Mouse (Mus musculus): ENCODE results near the gene Pigk.

Gene Pigk

DNA sequence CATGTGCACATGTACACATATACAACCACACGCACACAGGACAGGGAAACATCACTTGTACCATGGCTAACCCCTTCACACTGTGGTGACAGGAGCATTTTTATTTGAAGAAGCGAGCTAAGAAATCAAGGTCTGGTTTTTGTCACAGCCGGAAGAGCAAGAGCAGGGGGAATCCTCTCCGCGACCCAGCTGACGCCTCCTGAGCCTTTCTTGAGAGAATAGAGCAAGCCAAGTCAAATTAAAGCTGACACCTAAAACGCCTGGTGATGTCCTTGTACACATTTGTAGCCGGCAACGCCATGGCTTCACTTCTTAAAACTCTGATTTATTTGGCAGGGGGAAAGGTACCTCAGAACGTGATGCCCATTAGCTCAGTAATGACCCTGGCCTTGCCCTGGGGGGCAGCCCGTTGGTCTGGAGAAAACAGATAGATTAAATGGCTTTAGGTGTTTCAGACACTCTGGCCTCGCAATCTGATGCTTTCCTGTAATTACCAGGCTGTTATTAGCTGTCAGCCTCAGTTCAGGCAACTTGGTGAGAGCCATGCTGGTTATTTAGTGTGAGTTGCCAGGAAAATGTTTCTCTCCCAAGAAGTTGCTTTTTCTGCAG lies 141.2 kb downstream of the Pigk start:
- DNase-seq = no peak

DNA sequence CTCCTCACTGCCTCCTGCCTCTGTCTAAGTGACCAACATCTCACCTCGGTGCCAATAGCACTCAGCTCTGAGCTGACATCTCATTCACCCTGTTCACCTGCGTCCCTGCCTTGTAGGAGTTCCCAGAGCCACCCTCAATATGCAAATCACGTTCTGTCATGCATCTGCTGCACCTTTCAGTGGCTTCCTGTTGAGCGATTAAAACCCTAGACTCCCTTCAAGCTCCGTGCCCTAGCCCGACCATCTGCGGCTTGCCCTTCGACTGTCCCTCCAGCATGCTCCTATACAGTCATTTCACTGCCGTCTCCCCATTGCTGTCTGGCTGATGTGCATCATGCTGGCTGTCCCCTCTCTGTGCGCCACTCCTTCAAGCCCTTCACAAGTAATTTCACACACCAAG lies 142.2 kb downstream of the Pigk start:
- DNase-seq = no peak

GRCm38 (mm10) chr3:152861450-152861849 lies 147.6 kb downstream of the Pigk start:
- DNase-seq = no peak

DNA sequence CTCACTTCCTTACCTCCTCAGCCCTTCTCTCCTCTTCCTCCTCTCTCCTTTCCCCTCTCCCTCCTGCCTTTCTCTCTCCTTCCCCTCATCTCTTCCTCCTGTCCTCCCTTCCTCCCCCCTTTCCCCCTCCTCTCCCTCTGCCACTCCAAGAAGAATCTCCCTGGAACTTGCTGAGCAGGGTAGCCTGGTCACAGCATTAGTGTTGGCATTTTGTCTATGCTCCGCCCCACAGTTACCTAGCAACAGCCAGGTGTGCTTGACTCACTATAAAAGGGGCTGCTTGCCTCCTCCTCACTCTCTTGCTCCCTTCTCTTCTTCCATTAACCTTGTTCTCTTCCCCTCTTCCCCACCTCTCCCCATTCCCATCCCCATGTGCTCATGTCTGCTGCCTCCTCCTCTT lies 148.1 kb downstream of the Pigk start:
- no peak for DNase-seq

DNA sequence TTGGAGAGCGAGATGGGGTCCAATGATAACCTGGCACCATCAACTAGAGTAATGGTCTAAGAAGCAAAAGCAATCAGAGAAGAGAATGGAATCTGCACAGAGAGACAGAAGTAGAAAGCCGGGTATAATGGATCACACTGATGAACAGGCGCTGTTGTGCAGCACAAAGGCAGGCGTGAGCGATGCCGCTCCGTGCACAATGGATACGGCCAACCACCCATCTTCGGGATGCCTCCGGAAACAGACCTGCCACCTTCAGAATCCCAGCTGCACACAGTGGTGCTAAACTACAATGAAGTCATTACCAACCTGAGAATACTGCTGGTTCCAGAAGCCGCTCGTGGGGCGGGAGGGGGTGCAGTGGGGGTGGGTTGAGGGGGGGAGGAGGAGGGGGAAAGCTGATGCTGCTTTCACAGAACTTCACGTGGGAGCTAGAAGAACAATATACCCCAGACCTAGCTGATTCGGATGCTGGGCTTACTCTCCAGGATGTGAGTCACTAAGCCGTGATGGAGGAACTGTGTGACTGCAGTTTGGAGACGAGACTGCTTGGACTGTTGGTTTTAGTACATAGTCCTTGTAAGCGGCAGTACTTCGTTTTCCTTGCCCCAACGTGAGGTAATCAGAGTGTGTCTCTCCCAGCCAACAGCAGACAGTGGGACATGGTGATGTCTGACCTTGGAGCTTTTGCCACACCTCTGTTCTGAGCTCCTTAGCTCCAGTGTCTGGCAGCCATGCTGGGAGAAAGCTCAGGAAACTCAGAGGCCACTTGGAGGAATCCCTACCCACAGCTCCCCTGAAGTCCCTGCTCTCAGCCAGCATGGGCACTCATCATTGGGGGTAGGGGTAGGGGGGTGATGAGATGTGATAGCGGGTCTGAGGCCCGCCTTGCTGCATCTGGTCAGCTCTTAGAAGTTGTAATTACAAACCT lies 152.4 kb downstream of the Pigk start:
- DNase-seq = no peak

GRCm38 (mm10) chr3:152867654-152868525 lies 154.0 kb downstream of the Pigk start:
- no peak for DNase-seq

- no peak for DNase-seq
Measured at GRCm38 (mm10) chr3:152872054-152872453, 158.2 kb downstream of the Pigk start.

DNA sequence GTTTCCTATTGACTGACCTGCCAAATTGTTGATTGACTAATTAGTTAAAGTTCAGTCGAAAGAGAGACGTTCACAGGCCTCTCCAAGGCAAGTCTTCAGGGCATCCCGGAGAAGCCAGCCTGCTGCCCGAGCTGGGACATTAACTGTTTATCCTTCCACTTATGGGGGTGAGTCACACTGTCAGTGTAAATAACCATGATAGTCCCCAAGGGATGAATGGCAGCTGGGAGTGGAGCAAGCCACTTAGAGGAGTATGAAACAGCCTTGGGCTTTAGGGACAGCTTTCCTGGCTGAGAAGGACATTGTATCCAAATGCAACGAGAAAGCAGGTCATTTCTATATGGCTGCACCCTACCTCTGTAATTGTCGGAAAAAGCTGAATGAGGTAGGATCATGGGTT lies 158.7 kb downstream of the Pigk start:
- no peak for DNase-seq

GRCm38 (mm10) chr3:152874431-152875355 lies 160.8 kb downstream of the Pigk start:
- DNase-seq = no peak

DNA sequence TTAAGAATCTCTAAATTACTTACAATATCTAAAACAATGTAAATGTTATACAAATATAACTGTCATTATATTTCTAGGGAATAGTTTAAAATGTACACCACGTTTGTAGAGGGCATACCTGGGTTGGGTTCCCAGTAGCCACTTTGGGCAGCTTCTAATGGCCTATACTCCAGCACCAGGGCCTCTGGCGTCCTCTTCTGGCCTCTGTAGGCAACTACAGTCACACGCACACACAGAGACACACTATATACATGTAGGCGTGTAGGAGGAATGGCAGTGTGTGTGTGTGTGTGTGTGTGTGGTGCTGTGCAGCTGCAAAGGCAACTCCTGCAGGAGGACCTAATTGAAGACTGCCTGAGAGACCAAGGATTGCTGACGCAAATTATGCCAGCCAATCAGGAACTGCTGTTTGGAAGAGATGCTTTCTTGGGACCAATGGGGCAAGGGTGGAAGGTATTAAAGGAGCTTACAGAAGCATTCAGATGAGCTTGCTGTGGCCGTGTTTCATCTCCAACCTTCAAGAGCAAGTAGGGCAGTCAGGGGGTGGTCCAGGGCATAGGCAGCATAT lies 161.9 kb downstream of the Pigk start:
- DNase-seq = no peak

GRCm38 (mm10) chr3:152880121-152880835 lies 166.4 kb downstream of the Pigk start:
- DNase-seq = no peak

- no peak for DNase-seq
Measured at GRCm38 (mm10) chr3:152881706-152882105, 167.8 kb downstream of the Pigk start.

- no peak for DNase-seq
Measured at GRCm38 (mm10) chr3:152883556-152883955, 169.7 kb downstream of the Pigk start.

GRCm38 (mm10) chr3:152886749-152887148 lies 172.8 kb downstream of the Pigk start:
- DNase-seq = no peak

- no peak for DNase-seq
Measured at GRCm38 (mm10) chr3:152888116-152888515, 174.2 kb downstream of the Pigk start.

DNA sequence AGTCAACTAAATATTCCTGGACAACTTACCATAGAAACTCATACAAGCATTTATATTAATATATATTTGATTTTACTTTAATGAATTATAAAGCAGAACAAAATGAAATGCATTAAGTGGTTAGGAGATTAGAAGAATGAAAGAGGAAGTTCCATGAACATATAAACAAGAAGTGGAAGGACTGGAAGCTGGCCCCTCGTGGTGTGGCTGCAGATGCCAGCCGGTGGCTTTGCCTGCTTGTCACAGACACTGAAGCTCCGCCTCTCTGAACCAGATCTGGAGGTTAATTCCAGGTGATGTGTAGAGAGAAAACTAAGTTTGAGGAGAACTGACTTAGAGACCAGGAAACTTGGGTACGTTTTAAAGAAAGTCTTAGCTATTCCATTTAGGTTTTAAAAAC lies 181.0 kb downstream of the Pigk start:
- no peak for DNase-seq

GRCm38 (mm10) chr3:152896111-152896510 lies 182.2 kb downstream of the Pigk start:
- DNase-seq = no peak

GRCm38 (mm10) chr3:152897196-152897595 lies 183.3 kb downstream of the Pigk start:
- DNase-seq = no peak

DNA sequence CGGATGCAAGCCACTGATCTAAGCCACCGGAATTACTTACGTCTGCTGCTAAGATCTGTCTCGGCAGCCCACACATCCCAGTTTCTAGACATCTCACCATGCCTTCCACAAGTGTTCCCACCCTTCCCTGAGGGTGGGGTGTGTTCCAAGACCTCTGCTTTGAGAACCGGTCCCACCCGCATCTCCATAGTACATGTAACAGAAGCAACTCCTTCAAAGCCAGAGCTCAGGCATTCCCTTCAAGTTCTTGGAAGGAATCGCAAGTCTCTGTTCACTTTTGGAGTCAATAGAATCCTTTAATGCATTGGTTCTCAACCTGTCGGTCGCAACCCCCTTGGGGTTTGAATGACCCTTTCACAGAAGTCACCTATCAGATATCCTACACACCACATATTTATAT lies 185.0 kb downstream of the Pigk start:
- no peak for DNase-seq

DNA sequence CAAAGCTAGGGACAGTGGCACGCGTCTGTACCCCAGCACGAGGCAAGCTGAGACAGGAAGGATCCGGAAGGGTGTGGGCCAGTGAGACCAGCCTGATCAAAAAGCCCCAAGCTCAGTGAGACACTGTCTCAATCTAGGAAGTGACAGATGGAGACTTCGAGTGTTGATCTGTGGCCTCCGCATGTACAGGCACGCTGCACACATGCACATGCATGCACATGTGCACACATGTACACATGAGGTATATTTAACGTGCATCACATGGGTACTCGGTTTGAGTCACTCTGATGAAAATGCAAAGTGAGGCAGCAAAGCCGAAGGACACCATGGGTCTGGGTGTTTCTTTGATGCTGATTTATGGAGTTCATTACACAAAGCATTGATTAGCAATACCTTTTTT lies 191.1 kb downstream of the Pigk start:
- DNase-seq = no peak

DNA sequence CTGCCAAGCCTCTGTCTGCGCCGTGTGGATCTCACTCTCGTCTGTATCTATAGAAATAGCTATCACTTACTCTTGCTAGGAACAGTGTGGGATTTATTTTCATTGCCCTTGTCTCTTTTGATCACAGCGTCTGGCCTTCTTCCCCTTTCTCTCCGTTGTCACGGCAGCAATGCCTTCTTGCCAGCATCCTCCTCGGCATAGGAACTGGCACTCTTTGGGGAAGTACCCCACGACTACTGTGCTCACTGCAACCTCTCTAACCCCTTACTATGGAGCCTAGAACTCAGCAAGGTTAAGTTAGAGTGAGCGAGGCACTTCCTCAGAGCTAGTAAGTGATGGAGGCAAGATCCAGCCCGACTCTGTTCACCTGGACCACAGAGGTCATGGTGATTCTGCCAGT lies 191.9 kb downstream of the Pigk start:
- no peak for DNase-seq
